Mouse (Mus musculus) ES-Bruce4 (cell line): ENCODE measurements around the gene Mnd1. TPM values are rescaled to one million over a fixed set of nuclear protein-coding genes. Genes with fewer than 3 reads are reported as not detected.

Experiments
- H3K27ac ChIP-seq: 2 replicates; pipeline ENCODE4 v1.5.1; 2012; ENCODE audit warnings: low read length, inconsistent platforms; ENCODE audit not compliant: insufficient read depth
- H3K27me3 ChIP-seq: 2 replicates; pipeline ENCODE4 v1.6.1; 2012; ENCODE audit warnings: mild to moderate bottlenecking, low read length, inconsistent platforms; ENCODE audit not compliant: control insufficient read depth, poor library complexity, insufficient read depth, severe bottlenecking
- H3K36me3 ChIP-seq: 2 replicates; pipeline ENCODE4 v1.6.1; 2012; ENCODE audit warnings: inconsistent platforms, mild to moderate bottlenecking, low read length, moderate library complexity; ENCODE audit not compliant: control insufficient read depth, poor library complexity, insufficient read depth, severe bottlenecking
- H3K4me1 ChIP-seq: one replicate; pipeline ENCODE4 v1.8.1; 2011; ENCODE audit warnings: low read length; ENCODE audit not compliant: control insufficient read depth, insufficient read depth
- H3K4me3 ChIP-seq: 2 replicates; pipeline ENCODE4 v1.5.1; 2011; ENCODE audit warnings: low read depth, mild to moderate bottlenecking, low read length
- H3K9ac ChIP-seq: 2 replicates; pipeline ENCODE4 v1.6.1; 2012; ENCODE audit warnings: low read depth, mild to moderate bottlenecking, inconsistent platforms; ENCODE audit not compliant: poor library complexity, severe bottlenecking
- H3K9me3 ChIP-seq: replicated peaks from 2 replicates; pipeline ENCODE4 v1.6.1; 2012; ENCODE audit warnings: mild to moderate bottlenecking, low read length, inconsistent platforms; ENCODE audit not compliant: control insufficient read depth, poor library complexity, insufficient read depth, severe bottlenecking
- CTCF ChIP-seq: IDR thresholded peaks from one replicate; pipeline ENCODE4 v1.8.1; 2011; ENCODE audit warnings: low read depth, low read length
- EP300 ChIP-seq: IDR thresholded peaks from 2 replicates; pipeline ENCODE4 v1.6.1; 2011; ENCODE audit warnings: low read depth, low read length; ENCODE audit not compliant: insufficient read depth
- POLR2A ChIP-seq: IDR thresholded peaks from one replicate; pipeline ENCODE4 v1.8.1; 2011; ENCODE audit warnings: low read length; ENCODE audit not compliant: insufficient read depth
- polyA plus RNA-seq: library from polyadenylated mRNA; stranded (reverse); fragments of >200 nt; gene quantifications from 2 replicates; pipeline ENCODE4 v1.2.4, GENCODE M21; 2011; ENCODE audit warnings: low read depth; ENCODE audit not compliant: missing spikeins, insufficient read depth, insufficient read length

Gene Mnd1
- polyA plus RNA-seq, 1 experiment: 43.8 TPM

DNA sequence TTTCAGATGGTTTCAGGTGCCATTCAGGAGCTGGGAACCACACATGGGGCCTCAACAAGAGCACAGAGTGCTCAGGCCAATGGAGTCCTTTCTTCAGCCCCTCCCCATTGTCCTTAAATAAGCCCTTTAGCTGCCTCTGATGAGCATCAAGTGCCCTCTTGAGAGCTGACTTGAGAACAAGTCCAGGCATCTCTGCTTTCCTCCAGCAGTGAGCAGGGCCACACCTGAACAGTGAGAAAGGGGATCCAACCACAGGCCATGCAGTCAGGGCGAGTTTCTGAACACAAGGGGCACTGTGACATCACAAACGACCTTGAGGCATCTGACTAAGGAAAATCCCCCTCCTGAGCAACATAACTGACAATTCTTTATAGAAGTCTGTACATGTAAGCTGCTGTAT, 83.9 kb downstream of the Mnd1 start:
- peak overlapping the region; percentile 17; the same call in 1 of the 2 replicates for H3K27ac ChIP-seq
- H3K36me3 ChIP-seq: no peaks in the 10 kb centered on the region
- no peaks in the 10 kb centered on the region for H3K27me3 ChIP-seq
- H3K9me3 ChIP-seq: no peaks in the 10 kb centered on the region
- H3K9ac ChIP-seq: no peak overlapping the region
- H3K4me3 ChIP-seq: no peak overlapping the region
- TF ChIP-seq EP300 (peak; percentile 54; the same call in 1 of the 2 replicates), POLR2A (no peak), CTCF (peak; percentile 41)
- H3K4me1 ChIP-seq: no peaks in the 10 kb centered on the region

GRCm38 (mm10) chr3:84070811-84071210, 84.8 kb downstream of the Mnd1 start:
- Histone ChIP-seq H3K27me3 (no peaks in the 10 kb centered on the region), H3K36me3 (no peaks in the 10 kb centered on the region), H3K4me3 (no peak overlapping the region), H3K9me3 (no peaks in the 10 kb centered on the region), H3K4me1 (no peaks in the 10 kb centered on the region), H3K9ac (no peak overlapping the region), H3K27ac (no peak overlapping the region)
- TF ChIP-seq CTCF: no peak
- no peak for TF ChIP-seq EP300
- no peak for TF ChIP-seq POLR2A

- Histone ChIP-seq H3K9ac (no peak overlapping the region), H3K27me3 (no peaks in the 10 kb centered on the region), H3K27ac (no peak overlapping the region), H3K4me1 (no peaks in the 10 kb centered on the region), H3K4me3 (no peak overlapping the region), H3K9me3 (no peaks in the 10 kb centered on the region), H3K36me3 (no peaks in the 10 kb centered on the region)
- no peak for TF ChIP-seq EP300
- TF ChIP-seq POLR2A: no peak
- no peak for TF ChIP-seq CTCF
Observed at GRCm38 (mm10) chr3:84068831-84069709, 86.5 kb downstream of the Mnd1 start.

- no peak for TF ChIP-seq CTCF
- no peak for TF ChIP-seq POLR2A
- TF ChIP-seq EP300: no peak
Observed at GRCm38 (mm10) chr3:84065825-84066224, 89.8 kb downstream of the Mnd1 start.

DNA sequence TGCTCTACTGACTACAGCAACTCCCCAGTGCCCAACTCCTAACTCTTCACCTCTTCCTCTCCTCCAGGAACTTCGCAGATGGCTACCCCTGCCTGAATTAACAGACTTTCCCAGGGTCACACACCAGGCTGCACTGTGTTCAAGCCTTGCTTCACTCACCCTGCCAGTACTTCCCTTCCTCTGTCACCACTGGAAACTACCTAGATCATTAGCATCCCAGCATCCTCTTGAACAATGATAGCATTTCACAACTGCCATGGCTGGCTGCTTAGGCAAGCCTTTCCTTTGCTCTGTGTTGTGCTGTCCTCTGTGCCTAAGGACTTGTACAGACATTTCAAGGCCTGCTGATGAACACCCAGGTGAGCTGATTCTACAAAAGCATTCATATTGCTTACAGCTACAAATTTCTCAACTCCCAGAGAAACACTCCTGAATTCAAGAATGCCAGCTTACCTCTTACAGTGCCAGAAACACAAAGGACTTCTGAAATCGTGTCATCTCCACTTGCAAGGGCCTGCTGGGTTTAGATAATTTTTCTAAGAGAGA, 92.1 kb downstream of the Mnd1 start:
- no peak overlapping the region for H3K27ac ChIP-seq
- H3K27me3 ChIP-seq: no peaks in the 10 kb centered on the region
- TF ChIP-seq EP300 (no peak), CTCF (no peak), POLR2A (no peak)
- no peak overlapping the region for H3K9ac ChIP-seq
- H3K36me3 ChIP-seq: no peaks in the 10 kb centered on the region
- no peak overlapping the region for H3K4me3 ChIP-seq
- no peaks in the 10 kb centered on the region for H3K4me1 ChIP-seq
- no peaks in the 10 kb centered on the region; the same call in 1 of the 2 replicates for H3K9me3 ChIP-seq

More at GRCm38 (mm10) chr3:84065825-84066224, 89.8 kb downstream of the Mnd1 start:
- Histone ChIP-seq H3K27me3 (no peaks in the 10 kb centered on the region), H3K27ac (no peak overlapping the region), H3K36me3 (no peaks in the 10 kb centered on the region), H3K9me3 (no peaks in the 10 kb centered on the region), H3K4me1 (no peaks in the 10 kb centered on the region), H3K4me3 (no peak overlapping the region), H3K9ac (no peak overlapping the region)
